Mouse (Mus musculus): ENCODE data around the gene Btbd11.

GRCm38 (mm10) chr10:85387219-85388070 is 831 bp downstream of the Btbd11 start:
- TF ChIP-seq CTCF (IDR thresholded peaks at IDR 0.05; ENCODE audit: low read depth): no peak
- TF ChIP-seq EP300 (optimal IDR thresholded peaks at IDR 0.05): no peak
